Mouse (Mus musculus) lung, postnatal 0 days (tissue): ENCODE results near the gene Gopc.

Experiments
- CTCF ChIP-seq: IDR thresholded peaks from 2 replicates; pipeline ENCODE4 v1.5.1; 2016; ENCODE audit warnings: antibody characterized with exemption, mild to moderate bottlenecking
- EP300 ChIP-seq: IDR thresholded peaks from 2 replicates; pipeline ENCODE4 v1.6.1; 2016; ENCODE audit warnings: antibody characterized with exemption, mild to moderate bottlenecking, control low read depth

- TF ChIP-seq CTCF (peak; percentile 93), EP300 (no peak)
Observed at GRCm38 (mm10) chr10:52384823-52385610, 3.1 kb upstream of the Gopc start.
